Comparison of ENCODE assay signal across 12 mouse cellular contexts in genomic region chr8:77451466-77452382, GRCm38 (mm10).
DNase-seq lines count a peak whose midpoint lies in the region; ATAC-seq and TF ChIP-seq lines count a peak whose summit lies in the region.
"Had no signal": no experiment of that assay in that cellular context is flagged by ENCODE, and none has a peak within 500 bp of the region (broad histone marks: within the 10 kb centered on the region; RNA-seq: fewer than 3 reads in every experiment).

No protein-coding gene starts in this region.

- H3K9ac ChIP-seq in CH12.LX (ENCODE audit: insufficient read depth, low read depth) = no peak overlapping the region
- H3K9ac ChIP-seq in midbrain, postnatal 0 days (replicated peaks; ENCODE audit: low read length, poor library complexity, severe bottlenecking) = no peak overlapping the region
- H3K9ac ChIP-seq: limb, embryonic 15.5 days had no signal

- no peaks in the 10 kb centered on the region for H3K79me2 ChIP-seq in CH12.LX (replicated peaks; ENCODE audit: control insufficient read depth, extremely low read depth, insufficient read depth, poor library complexity, severe bottlenecking)

- peak; percentile 35 for DNase-seq in lung, postnatal 36 days
- no peak for DNase-seq in lung, postnatal 4 days
- DNase-seq in CH12.LX (ENCODE audit: extremely low read depth) = peak; percentile 70
- DNase-seq in induced T-regulatory cell, adult 2 months (ENCODE audit: low read depth) = peak; percentile 88
- peak; percentile 59 for DNase-seq in splenic B cell, adult 2 months (ENCODE audit: low read depth, low spot score)
- no peak for DNase-seq in midbrain, postnatal 0 days (ENCODE audit: low spot score)
- no peak for DNase-seq in right cerebral cortex, adult 2 months (ENCODE audit: low spot score in 2 of 2)
- DNase-seq: cerebellum, adult 9-10 months; layer of hippocampus, adult 9-11 months had no signal

- TF ChIP-seq POLR2A in CH12.LX (IDR thresholded peaks at IDR 0.05; ENCODE audit: low read depth, low read length) = no peak

- dilution Hi-C loops in CH12.LX (cut with MboI; ENCODE audit: extremely low pct_ligation_motif_present, extremely low pct_unique_long_range_greater_than_20kb, low sequenced_read_pairs) = no loop called here

- H3K4me2 ChIP-seq in CH12.LX (ENCODE audit: insufficient read depth, low read depth, poor library complexity, severe bottlenecking) = peak overlapping the region; percentile 94
- H3K4me2 ChIP-seq in midbrain, postnatal 0 days (ENCODE audit: low read depth, low read length, poor library complexity, severe bottlenecking) = no peak overlapping the region
- H3K4me2 ChIP-seq: limb, embryonic 15.5 days; midbrain, embryonic 11.5 days had no signal

- peak; percentile 82 for TF ChIP-seq EP300 in CH12.LX (IDR thresholded peaks at IDR 0.05; ENCODE audit: low read length)

- H3K36me3 ChIP-seq in CH12.LX (replicated peaks in 1 of 2; ENCODE audit: control insufficient read depth in 1 of 2, insufficient read depth in 1 of 2, low read length in 1 of 2) = no peaks in the 10 kb centered on the region
- H3K36me3 ChIP-seq in splenic B cell, adult 2 months (ENCODE audit: control insufficient read depth, insufficient read depth, low read length, poor library complexity, severe bottlenecking) = no peaks in the 10 kb centered on the region
- H3K36me3 ChIP-seq in midbrain, postnatal 0 days (ENCODE audit: insufficient read depth, low read length) = no peaks in the 10 kb centered on the region

- H3K27ac ChIP-seq in CH12.LX (ENCODE audit: insufficient read depth, low read depth) = no peak overlapping the region
- H3K27ac ChIP-seq in midbrain, postnatal 0 days (ENCODE audit: low read depth, low read length) = no peak overlapping the region
- H3K27ac ChIP-seq: limb, embryonic 15.5 days had no signal

- peaks cover 6 to 14% of the 10 kb centered on the region in 2 experiments for H3K4me1 ChIP-seq in CH12.LX (ENCODE audit: control insufficient read depth in 1 of 2, insufficient read depth in 2 of 2)
- no peaks in the 10 kb centered on the region for H3K4me1 ChIP-seq in midbrain, postnatal 0 days (ENCODE audit: insufficient read depth, low read length)
- H3K4me1 ChIP-seq: limb, embryonic 15.5 days had no signal

- no peaks in the 10 kb centered on the region for H3K9me3 ChIP-seq in CH12.LX (replicated peaks; ENCODE audit: low read length)
- H3K9me3 ChIP-seq in midbrain, postnatal 0 days (ENCODE audit: low read length) = 0 out of 2 replicates have a peak, but pooled peaks cover 8% of the 10 kb centered on the region

- TF ChIP-seq RAD21 in CH12.LX (IDR thresholded peaks at IDR 0.05; ENCODE audit: low read depth, low read length) = no peak

- 93% methylated on average over 21 of the region's 21 CpGs for WGBS in midbrain, postnatal 0 days

- peaks cover 4% of the 10 kb centered on the region for H3K27me3 ChIP-seq in CH12.LX (replicated peaks)
- H3K27me3 ChIP-seq in splenic B cell, adult 2 months (ENCODE audit: control insufficient read depth, insufficient read depth, low read length, poor library complexity, severe bottlenecking) = no peaks in the 10 kb centered on the region
- no peaks in the 10 kb centered on the region for H3K27me3 ChIP-seq in midbrain, postnatal 0 days (ENCODE audit: insufficient read depth, low read length)
- H3K27me3 ChIP-seq: limb, embryonic 15.5 days; Patski had no signal

- TF ChIP-seq CTCF in CH12.LX (conservative IDR thresholded peaks at IDR 0.05 in 1 of 2, IDR thresholded peaks at IDR 0.05 in 1 of 2; ENCODE audit: low read depth in 2 of 2, low read length in 2 of 2) = no peak
- no peak for TF ChIP-seq CTCF in midbrain, postnatal 0 days (IDR thresholded peaks at IDR 0.05)

- H3K4me3 ChIP-seq in CH12.LX (replicated peaks in 1 of 3; ENCODE audit: low read depth in 2 of 3, low read length in 2 of 3, poor library complexity in 1 of 3) = no peak overlapping the region
- no peak overlapping the region for H3K4me3 ChIP-seq in midbrain, postnatal 0 days (ENCODE audit: low read depth, low read length)
- H3K4me3 ChIP-seq: limb, embryonic 15.5 days had no signal

- in situ Hi-C loops in CH12.LX (cut with MboI; ENCODE audit: low pct_ligation_motif_present, low pct_unique_long_range_greater_than_20kb, low sequenced_read_pairs) = no loop called here

- no peak for ATAC-seq in midbrain, postnatal 0 days (ENCODE audit: low FRiP score)
- ATAC-seq: Patski had no signal

TF ChIP-seq in CH12.LX, 34 proteins besides CTCF, POLR2A, EP300 and RAD21:
- TF ChIP-seq ZMIZ1 (IDR thresholded peaks at IDR 0.05; ENCODE audit: low read depth, low read length) (no peak), MYC (IDR thresholded peaks at IDR 0.05; ENCODE audit: low read depth, low read length) (peak; percentile 88), USF1 (IDR thresholded peaks at IDR 0.05; ENCODE audit: low read depth, low read length) (no peak), ZC3H11A (IDR thresholded peaks at IDR 0.05; ENCODE audit: low read depth, low read length) (no peak), KAT2A (IDR thresholded peaks at IDR 0.05; ENCODE audit: insufficient replicate concordance, low read length) (no peak), USF2 (conservative IDR thresholded peaks at IDR 0.05; ENCODE audit: low read depth, low read length) (no peak), ZNF384 (IDR thresholded peaks at IDR 0.05; ENCODE audit: low read depth, low read length) (peak; percentile 95), PAX5 (IDR thresholded peaks at IDR 0.05; ENCODE audit: low read length) (no peak), IRF4 (IDR thresholded peaks at IDR 0.05; ENCODE audit: low read depth, low read length) (peak; percentile 89), MXI1 (IDR thresholded peaks at IDR 0.05; ENCODE audit: low read depth, low read length) (peak; percentile 43), SIN3A (IDR thresholded peaks at IDR 0.05; ENCODE audit: low read length) (no peak; the same call in 1 of the 2 replicates), TCF12 (IDR thresholded peaks at IDR 0.05; ENCODE audit: low read depth, low read length) (0 out of 2 replicates have a peak, but pooled peaks have one; percentile 21), BHLHE40 (IDR thresholded peaks at IDR 0.05; ENCODE audit: low read depth, low read length) (peak; percentile 96), JUND (conservative IDR thresholded peaks at IDR 0.05; ENCODE audit: low read depth, low read length) (peak; percentile 41; the same call in 1 of the 2 replicates), RCOR1 (conservative IDR thresholded peaks at IDR 0.05; ENCODE audit: low read depth, low read length) (no peak; the same call in 1 of the 2 replicates), TBP (conservative IDR thresholded peaks at IDR 0.05; ENCODE audit: low read depth, low read length) (no peak), ETS1 (conservative IDR thresholded peaks at IDR 0.05; ENCODE audit: low read depth, low read length) (peak; percentile 58), MAX (IDR thresholded peaks at IDR 0.05; ENCODE audit: low read length) (peak; percentile 75), NRF1 (IDR thresholded peaks at IDR 0.05; ENCODE audit: low read depth, low read length) (no peak), MAZ (IDR thresholded peaks at IDR 0.05; ENCODE audit: low read depth, low read length) (no peak), MEF2A (IDR thresholded peaks at IDR 0.05; ENCODE audit: borderline replicate concordance, low read depth, low read length) (peak; percentile 46; the same call in 1 of the 2 replicates), CHD2 (IDR thresholded peaks at IDR 0.05; ENCODE audit: low read length) (no peak), UBTF (IDR thresholded peaks at IDR 0.05; ENCODE audit: low read depth, low read length) (no peak), MAFK (IDR thresholded peaks at IDR 0.05; ENCODE audit: insufficient replicate concordance, low read length) (peak; percentile 87), CHD1 (IDR thresholded peaks at IDR 0.05; ENCODE audit: low read depth, low read length) (no peak), HCFC1 (IDR thresholded peaks at IDR 0.05; ENCODE audit: low read depth, low read length) (no peak), JUN (IDR thresholded peaks at IDR 0.05; ENCODE audit: insufficient read depth, low read depth, low read length) (peak; percentile 22; the same call in 1 of the 2 replicates), POLR2AphosphoS2 (IDR thresholded peaks at IDR 0.05; ENCODE audit: low read depth, low read length) (no peak), SMC3 (IDR thresholded peaks at IDR 0.05; ENCODE audit: low read depth, low read length) (no peak)
TF ChIP-seq in CH12.LX: peak in this region for 12.

Comparison
In these comparisons a context has a peak if more than half of its experiments do, and no peak if none do; other contexts are left out.
1. DNase-seq: peak in lung, postnatal 36 days (single experiment), CH12.LX (single experiment), induced T-regulatory cell, adult 2 months (single experiment) and splenic B cell, adult 2 months (single experiment); none in lung, postnatal 4 days (0 of 2), midbrain, postnatal 0 days (single experiment) and right cerebral cortex, adult 2 months (0 of 2).